Mouse (Mus musculus): Measurements from ENCODE around the gene Gsk3b. TPM values are rescaled to one million over a fixed set of nuclear protein-coding genes. Genes with fewer than 3 reads are reported as not detected.
"Not testable (repeated sequence)": the region's sequence is repeated elsewhere in the genome, so short reads cannot be mapped to it uniquely, and the experiment has no call there.

The Gsk3b gene
- polyA plus RNA-seq, 1 experiment = 7.3 TPM

DNA sequence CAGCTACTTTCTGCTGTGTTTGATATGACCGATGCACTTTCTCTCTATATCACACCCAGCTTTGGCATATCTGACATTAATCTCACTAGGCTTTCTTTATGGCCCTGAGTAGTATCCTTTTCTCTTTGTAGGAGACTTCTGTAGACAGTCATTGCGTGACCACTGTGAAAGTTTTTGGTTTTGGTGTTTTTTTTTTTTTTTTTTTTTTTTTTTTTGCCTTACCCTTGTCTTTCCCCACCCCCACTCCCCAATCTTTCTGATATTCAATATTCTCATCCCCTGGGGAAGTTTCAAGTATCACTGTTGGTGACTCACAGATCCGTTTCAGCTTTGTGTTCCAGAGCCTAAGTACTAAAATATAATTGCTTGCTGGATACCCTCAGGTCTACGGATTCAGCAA is 29.2 kb upstream of the Gsk3b start:
- no peak for DNase-seq (ENCODE audit: low read depth in 1 of 2, low spot score in 2 of 2)
- Histone ChIP-seq H3K27ac (ENCODE audit: insufficient read depth, low read length) (no peak overlapping the region), H3K4me1 (ENCODE audit: control insufficient read depth, insufficient read depth, insufficient read length) (no peaks in the 10 kb centered on the region), H3K4me3 (ENCODE audit: extremely low read depth, insufficient read depth, insufficient read length) (no peak overlapping the region), H3K27me3 (ENCODE audit: control insufficient read depth, insufficient read depth, low read length) (no peaks in the 10 kb centered on the region), H3K36me3 (ENCODE audit: control insufficient read depth, insufficient read depth, low read length) (no peaks in the 10 kb centered on the region)
- no peak for TF ChIP-seq CTCF (IDR thresholded peaks at IDR 0.05; ENCODE audit: extremely low read depth, insufficient read depth, insufficient read length, insufficient replicate concordance)
- no peak for TF ChIP-seq POLR2A (IDR thresholded peaks at IDR 0.05; ENCODE audit: low read depth, low read length)
- 90% methylated on average over 4 of the region's 4 CpGs for WGBS

DNA sequence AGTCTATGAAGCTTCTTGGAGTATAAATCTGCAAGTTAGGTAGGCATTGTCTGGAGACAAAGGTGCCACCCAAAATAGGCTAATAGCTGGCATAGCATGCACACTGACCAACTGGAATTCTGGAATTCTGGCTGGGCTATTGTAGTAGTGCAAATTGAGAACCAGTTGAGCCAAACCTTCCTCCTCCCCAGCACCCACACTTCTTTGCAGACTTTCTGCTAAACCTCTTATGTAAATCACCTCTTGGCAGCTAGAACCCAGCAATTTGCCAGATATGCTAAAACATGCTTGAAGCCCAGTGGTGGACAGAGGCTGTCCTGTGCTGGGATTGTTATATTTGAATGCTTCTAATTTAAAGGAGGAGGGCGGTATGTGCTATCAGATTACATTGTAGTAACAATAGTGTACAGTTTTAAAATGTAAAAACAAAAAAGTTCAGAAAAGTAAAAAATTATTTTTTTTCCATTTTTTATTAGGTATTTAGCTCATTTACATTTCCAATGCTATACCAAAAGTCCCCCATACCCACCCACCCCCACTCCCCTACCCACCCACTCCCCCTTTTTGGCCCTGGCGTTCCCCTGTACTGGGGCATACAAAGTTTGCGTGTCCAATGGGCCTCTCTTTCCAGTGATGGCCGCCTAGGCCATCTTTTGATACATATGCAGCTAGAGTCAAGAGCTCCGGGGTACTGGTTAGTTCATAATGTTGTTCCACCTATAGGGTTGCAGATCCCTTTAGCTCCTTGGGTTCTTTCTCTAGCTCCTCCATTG is 14.8 kb upstream of the Gsk3b start:
- H3K27ac ChIP-seq (ENCODE audit: insufficient read depth, low read length); DNase-seq (ENCODE audit: low read depth in 1 of 2, low spot score in 2 of 2); H3K4me1 ChIP-seq (ENCODE audit: control insufficient read depth, insufficient read depth, insufficient read length): not testable (repeated sequence)

DNA sequence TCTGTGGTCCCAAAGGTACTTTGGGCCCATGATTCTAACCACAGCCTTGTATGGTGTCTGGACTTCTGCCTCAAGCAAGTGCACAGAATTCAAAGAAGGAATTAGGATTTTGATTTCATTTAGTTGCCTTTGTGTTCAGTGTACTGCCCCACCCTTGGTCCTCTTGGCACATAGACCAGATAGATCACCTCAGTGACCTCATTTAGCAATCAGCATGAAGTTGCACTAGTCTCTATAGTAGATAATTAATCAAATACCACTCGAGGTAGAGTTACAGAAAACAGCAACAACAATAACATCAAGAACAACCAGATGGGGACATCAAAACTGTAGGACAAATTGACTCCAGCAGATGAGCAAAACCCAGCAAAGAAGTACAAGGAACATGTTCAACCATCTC is 8.6 kb upstream of the Gsk3b start:
- Histone ChIP-seq H3K4me3 (ENCODE audit: extremely low read depth, insufficient read depth, insufficient read length) (no peak overlapping the region), H3K27ac (ENCODE audit: insufficient read depth, low read length) (no peak overlapping the region), H3K27me3 (ENCODE audit: control insufficient read depth, insufficient read depth, low read length) (no peaks in the 10 kb centered on the region), H3K4me1 (ENCODE audit: control insufficient read depth, insufficient read depth, insufficient read length) (no peaks in the 10 kb centered on the region), H3K36me3 (ENCODE audit: control insufficient read depth, insufficient read depth, low read length) (no peaks in the 10 kb centered on the region)
- TF ChIP-seq CTCF (IDR thresholded peaks at IDR 0.05; ENCODE audit: extremely low read depth, insufficient read depth, insufficient read length, insufficient replicate concordance) = no peak
- TF ChIP-seq POLR2A (IDR thresholded peaks at IDR 0.05; ENCODE audit: low read depth, low read length) = no peak
- whole genome bisulfite sequencing = 80% methylated on average over 1 of the region's 1 CpGs
- DNase-seq (ENCODE audit: low read depth in 1 of 2, low spot score in 2 of 2) = no peak

More for the DNA sequence above, 14.8 kb upstream of the Gsk3b start:
- H3K27me3 ChIP-seq (ENCODE audit: control insufficient read depth, insufficient read depth, low read length); H3K4me3 ChIP-seq (ENCODE audit: extremely low read depth, insufficient read depth, insufficient read length); H3K36me3 ChIP-seq (ENCODE audit: control insufficient read depth, insufficient read depth, low read length): not testable (repeated sequence)
- 94% methylated on average over 1 of the region's 5 CpGs for WGBS

DNA sequence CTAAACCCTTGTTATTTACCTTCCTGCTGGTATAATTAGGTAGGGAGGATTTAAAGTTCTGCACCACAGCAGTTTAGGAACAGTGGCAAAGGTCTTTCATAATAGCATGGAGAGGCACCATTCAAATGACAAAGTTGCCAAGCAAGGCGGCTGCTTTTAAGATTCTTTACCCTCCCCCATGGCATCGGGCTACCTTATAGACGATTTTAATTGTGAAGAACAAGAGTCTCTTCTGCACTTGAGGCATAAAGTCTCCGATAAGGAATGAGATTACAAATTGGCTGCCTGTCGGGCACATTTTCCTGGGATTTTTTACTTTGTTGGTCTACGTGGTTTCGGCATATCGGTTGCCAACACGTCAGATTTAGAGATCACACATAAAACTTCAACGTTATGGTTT is 1.6 kb upstream of the Gsk3b start:
- TF ChIP-seq POLR2A (IDR thresholded peaks at IDR 0.05; ENCODE audit: low read depth, low read length) = no peak
- no peak for TF ChIP-seq CTCF (IDR thresholded peaks at IDR 0.05; ENCODE audit: extremely low read depth, insufficient read depth, insufficient read length, insufficient replicate concordance)
- Histone ChIP-seq H3K27me3 (ENCODE audit: control insufficient read depth, insufficient read depth, low read length) (no peaks in the 10 kb centered on the region), H3K4me1 (ENCODE audit: control insufficient read depth, insufficient read depth, insufficient read length) (no peaks in the 10 kb centered on the region), H3K36me3 (ENCODE audit: control insufficient read depth, insufficient read depth, low read length) (no peaks in the 10 kb centered on the region), H3K27ac (ENCODE audit: insufficient read depth, low read length) (no peak overlapping the region), H3K4me3 (ENCODE audit: extremely low read depth, insufficient read depth, insufficient read length) (no peak overlapping the region)
- WGBS = 83% methylated on average over 10 of the region's 10 CpGs
- DNase-seq (ENCODE audit: low read depth in 1 of 2, low spot score in 2 of 2) = no peak

DNA sequence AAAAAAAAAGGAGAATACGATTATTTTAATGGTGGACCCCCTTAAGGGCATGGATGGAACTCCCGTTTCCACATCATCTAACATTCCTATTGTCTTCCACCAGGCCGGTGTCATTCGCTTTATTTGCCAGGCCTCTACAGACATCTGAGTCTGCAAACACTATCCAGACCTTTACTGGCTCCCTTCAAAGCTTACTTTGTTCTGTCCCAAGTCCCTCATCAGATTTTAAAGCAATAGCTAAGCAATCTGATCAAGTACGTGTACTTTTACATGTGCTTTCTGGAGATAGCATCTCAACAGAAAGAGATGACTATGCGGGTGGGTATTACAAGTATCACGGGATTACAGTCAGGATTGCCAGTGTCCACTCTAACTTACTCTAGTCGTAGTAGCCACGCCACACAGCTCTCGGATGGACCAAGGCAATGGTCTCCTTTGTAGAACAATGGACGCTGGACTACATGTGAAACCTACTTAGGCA is 1.1 kb upstream of the Gsk3b start:
- H3K27me3 ChIP-seq (ENCODE audit: control insufficient read depth, insufficient read depth, low read length) = no peaks in the 10 kb centered on the region
- no peak for TF ChIP-seq POLR2A (IDR thresholded peaks at IDR 0.05; ENCODE audit: low read depth, low read length)
- no peak for TF ChIP-seq CTCF (IDR thresholded peaks at IDR 0.05; ENCODE audit: extremely low read depth, insufficient read depth, insufficient read length, insufficient replicate concordance)
- DNase-seq (ENCODE audit: low read depth in 1 of 2, low spot score in 2 of 2) = no peak
- 0 out of 2 replicates have a peak overlapping the region, but pooled peaks have one; percentile 30 for H3K27ac ChIP-seq (ENCODE audit: insufficient read depth, low read length)
- 26% methylated on average over 11 of the region's 11 CpGs for WGBS
- peaks cover 4% of the 10 kb centered on the region; the same call in 1 of the 2 replicates for H3K4me1 ChIP-seq (ENCODE audit: control insufficient read depth, insufficient read depth, insufficient read length)
- H3K4me3 ChIP-seq (ENCODE audit: extremely low read depth, insufficient read depth, insufficient read length) = peak overlapping the region; percentile 86
- H3K36me3 ChIP-seq (ENCODE audit: control insufficient read depth, insufficient read depth, low read length) = no peaks in the 10 kb centered on the region

DNA sequence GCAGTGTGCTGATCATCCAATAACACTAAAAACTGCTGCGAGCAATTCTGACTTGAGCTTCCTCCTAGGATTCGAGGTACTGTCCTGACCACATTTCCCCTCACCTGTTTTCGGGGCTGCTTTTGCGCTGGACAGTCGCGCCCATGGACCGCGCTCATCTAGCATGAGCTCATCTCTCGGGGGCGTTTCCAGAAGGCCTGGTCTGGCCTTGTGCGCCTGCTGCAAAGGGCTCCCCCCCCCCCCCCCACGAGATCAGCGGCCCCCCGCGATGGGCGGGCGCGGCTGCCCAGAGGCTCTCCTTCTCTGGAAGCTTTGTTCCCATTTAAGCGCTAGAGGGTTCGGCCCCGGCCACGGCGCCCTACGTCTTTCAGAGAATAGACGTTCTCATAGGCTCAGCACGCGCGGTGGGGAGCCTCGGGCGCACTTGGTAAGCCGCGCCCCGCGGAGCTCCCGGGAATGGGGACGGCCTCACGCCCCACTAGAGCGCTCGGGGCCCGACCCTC is 624 bp upstream of the Gsk3b start:
- H3K27ac ChIP-seq (ENCODE audit: insufficient read depth, low read length) = peak overlapping the region; percentile 91
- no peaks in the 10 kb centered on the region for H3K27me3 ChIP-seq (ENCODE audit: control insufficient read depth, insufficient read depth, low read length)
- WGBS = 1% methylated on average over 39 of the region's 40 CpGs
- H3K4me3 ChIP-seq (ENCODE audit: extremely low read depth, insufficient read depth, insufficient read length) = peak overlapping the region; percentile 86
- H3K4me1 ChIP-seq (ENCODE audit: control insufficient read depth, insufficient read depth, insufficient read length) = peaks cover 5% of the 10 kb centered on the region; the same call in 1 of the 2 replicates
- no peak for TF ChIP-seq CTCF (IDR thresholded peaks at IDR 0.05; ENCODE audit: extremely low read depth, insufficient read depth, insufficient read length, insufficient replicate concordance)
- TF ChIP-seq POLR2A (IDR thresholded peaks at IDR 0.05; ENCODE audit: low read depth, low read length) = no peak
- no peaks in the 10 kb centered on the region for H3K36me3 ChIP-seq (ENCODE audit: control insufficient read depth, insufficient read depth, low read length)
- DNase-seq (ENCODE audit: low read depth in 1 of 2, low spot score in 2 of 2) = no peak

All from spleen, adult 2 months (tissue).